Mouse (Mus musculus): ENCODE results near the gene Odf3. TPM values are rescaled to one million over a fixed set of nuclear protein-coding genes. Genes with fewer than 3 reads are reported as not detected.
"Not testable (repeated sequence)": the region's sequence is repeated elsewhere in the genome, so short reads cannot be mapped to it uniquely, and the experiment has no call there.

The Odf3 gene
- total RNA-seq, 2 experiments from 2014 or later: not detected

- ATAC-seq (replicated peaks; ENCODE audit: low FRiP score, poor library complexity, severe bottlenecking): no peak
Measured at GRCm38 (mm10) chr7:140877364-140877763, 29.8 kb downstream of the Odf3 start.

GRCm38 (mm10) chr7:140879355-140879754 lies 31.8 kb downstream of the Odf3 start:
- ATAC-seq (replicated peaks; ENCODE audit: low FRiP score, poor library complexity, severe bottlenecking): no peak

GRCm38 (mm10) chr7:140880419-140880818 lies 32.8 kb downstream of the Odf3 start:
- no peak for ATAC-seq (replicated peaks; ENCODE audit: low FRiP score, poor library complexity, severe bottlenecking)

GRCm38 (mm10) chr7:140880865-140881515 lies 33.4 kb downstream of the Odf3 start:
- ATAC-seq (replicated peaks; ENCODE audit: low FRiP score, poor library complexity, severe bottlenecking): no peak

- peak; percentile 89 for ATAC-seq (replicated peaks; ENCODE audit: low FRiP score, poor library complexity, severe bottlenecking)
Measured at GRCm38 (mm10) chr7:140881696-140882468, 34.3 kb downstream of the Odf3 start, which contains the start of the genes Psmd13 and Sirt3. TSS of gene Psmd13 (plus strand) at chr7:140881968. TSS of gene Sirt3 (minus strand) at chr7:140882309.

- peak; percentile 39 for ATAC-seq (replicated peaks; ENCODE audit: low FRiP score, poor library complexity, severe bottlenecking)
Measured at GRCm38 (mm10) chr7:140882469-140882803, 34.8 kb downstream of the Odf3 start.

- not testable (repeated sequence) for ATAC-seq (replicated peaks; ENCODE audit: low FRiP score, poor library complexity, severe bottlenecking)
Measured at GRCm38 (mm10) chr7:140890636-140891035, 43.0 kb downstream of the Odf3 start.

- ATAC-seq (replicated peaks; ENCODE audit: low FRiP score, poor library complexity, severe bottlenecking): no peak
Measured at GRCm38 (mm10) chr7:140894031-140894430, 46.4 kb downstream of the Odf3 start.

- no peak for ATAC-seq (replicated peaks; ENCODE audit: low FRiP score, poor library complexity, severe bottlenecking)
Measured at GRCm38 (mm10) chr7:140894611-140895010, 47.0 kb downstream of the Odf3 start.

- no peak for ATAC-seq (replicated peaks; ENCODE audit: low FRiP score, poor library complexity, severe bottlenecking)
Measured at GRCm38 (mm10) chr7:140897863-140898262, 50.3 kb downstream of the Odf3 start.

GRCm38 (mm10) chr7:140899121-140899520 lies 51.5 kb downstream of the Odf3 start:
- ATAC-seq (replicated peaks; ENCODE audit: low FRiP score, poor library complexity, severe bottlenecking): no peak

- ATAC-seq (replicated peaks; ENCODE audit: low FRiP score, poor library complexity, severe bottlenecking): no peak
Measured at GRCm38 (mm10) chr7:140900220-140900619, 52.6 kb downstream of the Odf3 start, which contains the start of gene Cox8b. TSS of gene Cox8b (minus strand) at chr7:140900446.

Other genes starting within 250 kb of the Odf3 start
- gene Olfr46, start 246.5 kb upstream of the Odf3 start, total RNA-seq (2015; ENCODE audit: low replicate concordance): 0.19 and 0.21 TPM in 2 replicates
- gene Olfr46, start 246.5 kb upstream of the Odf3 start, total RNA-seq (2017; ENCODE audit: low replicate concordance): 0.09 and 0.28 TPM in 2 replicates
- not detected in 2 replicates for gene Olfr61, start 218.8 kb upstream of the Odf3 start, total RNA-seq (2015; ENCODE audit: low replicate concordance)
- gene Olfr61, start 218.8 kb upstream of the Odf3 start, total RNA-seq (2017; ENCODE audit: low replicate concordance): not detected in 2 replicates
- not detected in 2 replicates for gene Olfr53, start 201.4 kb upstream of the Odf3 start, total RNA-seq (2015; ENCODE audit: low replicate concordance)
- gene Olfr53, start 201.4 kb upstream of the Odf3 start, total RNA-seq (2017; ENCODE audit: low replicate concordance): not detected in 2 replicates
- gene Olfr539, start 187.9 kb upstream of the Odf3 start, total RNA-seq (2015; ENCODE audit: low replicate concordance): not detected in 2 replicates
- gene Olfr539, start 187.9 kb upstream of the Odf3 start, total RNA-seq (2017; ENCODE audit: low replicate concordance): 0.14 TPM in 1 of 2 replicates, not detected in the other
- not detected in 2 replicates for gene Olfr45, start 165.9 kb upstream of the Odf3 start, total RNA-seq (2015; ENCODE audit: low replicate concordance)
- gene Olfr45, start 165.9 kb upstream of the Odf3 start, total RNA-seq (2017; ENCODE audit: low replicate concordance): not detected in 2 replicates
- not detected in 2 replicates for gene Olfr541, start 150.5 kb upstream of the Odf3 start, total RNA-seq (2015; ENCODE audit: low replicate concordance)
- gene Olfr541, start 150.5 kb upstream of the Odf3 start, total RNA-seq (2017; ENCODE audit: low replicate concordance): not detected in 2 replicates
- not detected in 2 replicates for gene Cyp2e1, start 84.1 kb upstream of the Odf3 start, total RNA-seq (2015; ENCODE audit: low replicate concordance)
- gene Cyp2e1, start 84.1 kb upstream of the Odf3 start, total RNA-seq (2017; ENCODE audit: low replicate concordance): not detected in 2 replicates
- not detected in 2 replicates for gene Syce1, start 60.0 kb upstream of the Odf3 start, total RNA-seq (2015; ENCODE audit: low replicate concordance)
- gene Syce1, start 60.0 kb upstream of the Odf3 start, total RNA-seq (2017; ENCODE audit: low replicate concordance): 0.60 TPM in 1 of 2 replicates, not detected in the other
- not detected in 2 replicates for gene Zfp941, start 25.6 kb upstream of the Odf3 start, total RNA-seq (2015; ENCODE audit: low replicate concordance)
- gene Zfp941, start 25.6 kb upstream of the Odf3 start, total RNA-seq (2017; ENCODE audit: low replicate concordance): 0.28 and 0.51 TPM in 2 replicates
- gene Urah, start 12.8 kb upstream of the Odf3 start, total RNA-seq (2015; ENCODE audit: low replicate concordance): not detected in 2 replicates
- gene Urah, start 12.8 kb upstream of the Odf3 start, total RNA-seq (2017; ENCODE audit: low replicate concordance): not detected in 2 replicates
- gene Scgb1c1, start 2.3 kb upstream of the Odf3 start, total RNA-seq (2015; ENCODE audit: low replicate concordance): not detected in 2 replicates
- gene Scgb1c1, start 2.3 kb upstream of the Odf3 start, total RNA-seq (2017; ENCODE audit: low replicate concordance): not detected in 2 replicates
- not detected in 2 replicates for gene Gm45785, start 8.5 kb downstream of the Odf3 start, total RNA-seq (2015; ENCODE audit: low replicate concordance)
- not detected in 2 replicates for gene Gm45785, start 8.5 kb downstream of the Odf3 start, total RNA-seq (2017; ENCODE audit: low replicate concordance)
- gene Ric8a, start 9.2 kb downstream of the Odf3 start, total RNA-seq (2015; ENCODE audit: low replicate concordance): 9.2 and 16.3 TPM in 2 replicates
- 9.2 and 9.8 TPM in 2 replicates for gene Ric8a, start 9.2 kb downstream of the Odf3 start, total RNA-seq (2017; ENCODE audit: low replicate concordance)
- 10.4 and 14.8 TPM in 2 replicates for gene Bet1l, start 9.8 kb downstream of the Odf3 start, total RNA-seq (2015; ENCODE audit: low replicate concordance)
- gene Bet1l, start 9.8 kb downstream of the Odf3 start, total RNA-seq (2017; ENCODE audit: low replicate concordance): 17.3 and 19.5 TPM in 2 replicates
- gene Psmd13, start 34.2 kb downstream of the Odf3 start, total RNA-seq (2015; ENCODE audit: low replicate concordance): 13.1 and 37.0 TPM in 2 replicates
- gene Psmd13, start 34.2 kb downstream of the Odf3 start, total RNA-seq (2017; ENCODE audit: low replicate concordance): 56.0 and 77.4 TPM in 2 replicates
- 1.9 and 12.1 TPM in 2 replicates for gene Sirt3, start 34.5 kb downstream of the Odf3 start, total RNA-seq (2015; ENCODE audit: low replicate concordance)
- gene Sirt3, start 34.5 kb downstream of the Odf3 start, total RNA-seq (2017; ENCODE audit: low replicate concordance): 1.4 and 2.1 TPM in 2 replicates
- not detected in 2 replicates for gene Cox8b, start 52.6 kb downstream of the Odf3 start, total RNA-seq (2015; ENCODE audit: low replicate concordance)
- gene Cox8b, start 52.6 kb downstream of the Odf3 start, total RNA-seq (2017; ENCODE audit: low replicate concordance): not detected in 2 replicates
- gene Nlrp6, start 73.1 kb downstream of the Odf3 start, total RNA-seq (2015; ENCODE audit: low replicate concordance): not detected in 2 replicates
- not detected in 2 replicates for gene Nlrp6, start 73.1 kb downstream of the Odf3 start, total RNA-seq (2017; ENCODE audit: low replicate concordance)
- gene Pgghg, start 93.6 kb downstream of the Odf3 start, total RNA-seq (2015; ENCODE audit: low replicate concordance): 0.38 and 3.8 TPM in 2 replicates
- 1.5 and 3.3 TPM in 2 replicates for gene Pgghg, start 93.6 kb downstream of the Odf3 start, total RNA-seq (2017; ENCODE audit: low replicate concordance)
- gene Ifitm5, start 102.5 kb downstream of the Odf3 start, total RNA-seq (2015; ENCODE audit: low replicate concordance): not detected in 2 replicates
- gene Ifitm5, start 102.5 kb downstream of the Odf3 start, total RNA-seq (2017; ENCODE audit: low replicate concordance): 1.5 TPM in 1 of 2 replicates, not detected in the other
- not detected in 2 replicates for gene Gm45717, start 108.1 kb downstream of the Odf3 start, total RNA-seq (2015; ENCODE audit: low replicate concordance)
- gene Gm45717, start 108.1 kb downstream of the Odf3 start, total RNA-seq (2017; ENCODE audit: low replicate concordance): not detected in 2 replicates
- gene Ifitm2, start 108.2 kb downstream of the Odf3 start, total RNA-seq (2015; ENCODE audit: low replicate concordance): 133 and 151 TPM in 2 replicates
- gene Ifitm2, start 108.2 kb downstream of the Odf3 start, total RNA-seq (2017; ENCODE audit: low replicate concordance): 41.4 and 47.4 TPM in 2 replicates
- gene Ifitm1, start 119.4 kb downstream of the Odf3 start, total RNA-seq (2015; ENCODE audit: low replicate concordance): 31.8 and 47.3 TPM in 2 replicates
- gene Ifitm1, start 119.4 kb downstream of the Odf3 start, total RNA-seq (2017; ENCODE audit: low replicate concordance): 0.70 and 11.8 TPM in 2 replicates
- 186 and 267 TPM in 2 replicates for gene Ifitm3, start 163.0 kb downstream of the Odf3 start, total RNA-seq (2015; ENCODE audit: low replicate concordance)
- gene Ifitm3, start 163.0 kb downstream of the Odf3 start, total RNA-seq (2017; ENCODE audit: low replicate concordance): 78.8 and 112 TPM in 2 replicates
- 336 and 380 TPM in 2 replicates for gene Ifitm6, start 170.1 kb downstream of the Odf3 start, total RNA-seq (2015; ENCODE audit: low replicate concordance)
- 99.4 and 179 TPM in 2 replicates for gene Ifitm6, start 170.1 kb downstream of the Odf3 start, total RNA-seq (2017; ENCODE audit: low replicate concordance)
- gene Gm17387, start 181.3 kb downstream of the Odf3 start, total RNA-seq (2015; ENCODE audit: low replicate concordance): not detected in 2 replicates
- gene Gm17387, start 181.3 kb downstream of the Odf3 start, total RNA-seq (2017; ENCODE audit: low replicate concordance): not detected in 2 replicates
- gene B4galnt4, start 213.3 kb downstream of the Odf3 start, total RNA-seq (2015; ENCODE audit: low replicate concordance): 0.84 TPM in 1 of 2 replicates, not detected in the other
- not detected in 2 replicates for gene B4galnt4, start 213.3 kb downstream of the Odf3 start, total RNA-seq (2017; ENCODE audit: low replicate concordance)
- not detected in 2 replicates for gene Pkp3, start 230.4 kb downstream of the Odf3 start, total RNA-seq (2015; ENCODE audit: low replicate concordance)
- gene Pkp3, start 230.4 kb downstream of the Odf3 start, total RNA-seq (2017; ENCODE audit: low replicate concordance): not detected in 2 replicates

Measured in erythroblast, adult 5-6 weeks (primary cell).